22 mouse cellular contexts compared by ENCODE assay signal in the genomic region with DNA sequence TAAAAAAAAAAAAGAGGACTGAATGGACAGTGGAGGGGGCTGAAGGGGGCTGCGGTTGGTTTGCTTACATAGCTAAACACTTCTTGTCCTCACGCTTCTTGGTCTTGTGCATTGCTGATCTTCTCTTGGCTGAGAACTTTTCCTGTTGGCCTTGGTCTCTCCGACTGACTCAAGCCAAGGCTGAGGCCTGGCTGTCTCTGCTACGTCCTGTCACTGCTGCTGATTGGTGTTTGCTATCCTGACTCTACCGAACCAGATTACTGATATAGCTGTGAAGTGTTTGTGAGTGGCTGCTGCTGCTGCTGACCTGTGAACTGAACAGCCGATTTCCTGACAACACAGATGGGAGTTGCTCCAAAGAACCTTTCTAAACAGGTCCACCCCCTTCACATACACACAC.
A peak's percentile ranks its signal among the peaks of the same experiment; 100 is the strongest.
DNase-seq lines count a peak whose midpoint lies in the region; ATAC-seq and TF ChIP-seq lines count a peak whose summit lies in the region.
"Had no signal": no experiment of that assay in that cellular context is flagged by ENCODE, and none has a peak within 500 bp of the region (broad histone marks: within the 10 kb centered on the region; RNA-seq: fewer than 3 reads in every experiment).

No protein-coding gene starts in this region.

- no peak for TF ChIP-seq POLR2A in kidney, adult 2 months (IDR thresholded peaks at IDR 0.05; ENCODE audit: low read depth, low read length)

- no peak for ATAC-seq in activated CD4-positive, CD25-positive, alpha-beta regulatory T cell, adult 4 months
- ATAC-seq: forebrain, embryonic 14.5 days; forebrain, embryonic 16.5 days had no signal

- H3K27me3 ChIP-seq in kidney, adult 2 months (replicated peaks; ENCODE audit: control insufficient read depth, insufficient read depth, low read length), result no peaks in the 10 kb centered on the region
- H3K27me3 ChIP-seq: embryonic facial prominence, embryonic 13.5 days; embryonic facial prominence, embryonic 15.5 days; forebrain, embryonic 12.5 days had no signal

- no peaks in the 10 kb centered on the region for H3K36me3 ChIP-seq in kidney, adult 2 months (ENCODE audit: control insufficient read depth, insufficient read depth, low read length)
- H3K36me3 ChIP-seq: embryonic facial prominence, embryonic 13.5 days; embryonic facial prominence, embryonic 15.5 days; forebrain, embryonic 10.5 days; forebrain, embryonic 12.5 days had no signal

- peaks cover 8% of the 10 kb centered on the region; the same call in 1 of the 2 replicates for H3K4me1 ChIP-seq in kidney, adult 2 months (ENCODE audit: control insufficient read depth, insufficient read depth, low read length)
- H3K4me1 ChIP-seq: forebrain, embryonic 10.5 days; forebrain, embryonic 12.5 days had no signal

- H3K4me3 ChIP-seq in kidney, adult 2 months (ENCODE audit: insufficient read depth, low read depth, low read length), result no peak overlapping the region
- H3K4me3 ChIP-seq: embryonic facial prominence, embryonic 13.5 days; embryonic facial prominence, embryonic 15.5 days; erythroblast, embryonic 14.5 days; forebrain, embryonic 10.5 days; forebrain, embryonic 12.5 days had no signal

- peak; percentile 63 for DNase-seq in adrenal gland, adult 2 months
- no peak for DNase-seq in adrenal gland, adult 18-20 months (ENCODE audit: low spot score in 2 of 2)
- DNase-seq in adrenal gland, postnatal 25 days, result peak; percentile 21
- DNase-seq in adrenal gland, adult 8-10 months, result no peak
- peak; percentile 12 for DNase-seq in kidney, adult 2 months
- DNase-seq in kidney, postnatal 25 days, result no peak
- peak; percentile 34 to 49 for DNase-seq in adrenal gland, postnatal 36 days
- DNase-seq: cerebellum, adult 11 months; cerebellum, adult 18-20 months; cerebellum, adult 8-10 months; cerebellum, adult 9-11 months; cerebellum, postnatal 14 days; cerebellum, postnatal 36 days; embryo, embryonic 11 days had no signal

- no peak for TF ChIP-seq CTCF in kidney, adult 2 months (conservative IDR thresholded peaks at IDR 0.05; ENCODE audit: insufficient read depth, insufficient read length, low read depth, low read length)

- 77% methylated on average over 6 of the region's 6 CpGs for WGBS in kidney, adult 2 months

- no peak overlapping the region for H3K27ac ChIP-seq in kidney, adult 2 months (ENCODE audit: insufficient read depth, low read depth, low read length)
- H3K27ac ChIP-seq: embryonic facial prominence, embryonic 13.5 days; embryonic facial prominence, embryonic 15.5 days; forebrain, embryonic 10.5 days; forebrain, embryonic 12.5 days had no signal

Comparison
In these comparisons a context has a peak if more than half of its experiments do, and no peak if none do; other contexts are left out.
1. DNase-seq: peak in adrenal gland, adult 2 months (single experiment), adrenal gland, postnatal 25 days (single experiment), kidney, adult 2 months (single experiment) and adrenal gland, postnatal 36 days (2 of 2); none in adrenal gland, adult 18-20 months (0 of 2), adrenal gland, adult 8-10 months (single experiment) and kidney, postnatal 25 days (0 of 2).